Mouse (Mus musculus) megakaryocyte, embryonic 14.5 days (primary cell): ENCODE measurements around the gene Glo1.

Experiments
- FLI1 ChIP-seq: IDR thresholded peaks from 2 replicates; pipeline ENCODE4 v1.6.1; 2012; ENCODE audit warnings: low read length, inconsistent platforms, mixed read lengths
- GATA1 ChIP-seq: IDR thresholded peaks from 3 replicates; pipeline ENCODE4 v1.6.1; 2012; ENCODE audit warnings: mixed read lengths, low read length, inconsistent platforms, borderline replicate concordance

GRCm38 (mm10) chr17:30558623-30559022 lies 68.0 kb downstream of the Glo1 start:
- TF ChIP-seq GATA1: no peak
- no peak for TF ChIP-seq FLI1
